Mouse (Mus musculus): ENCODE measurements at regions not wholly inside any gene's neighbourhood (a gene's known extent, or its start where the extent isn't known, plus 50 kb on each side); places are given as distances from the start of the nearest gene placed in this dataset.
"Not testable (repeated sequence)": the region's sequence is repeated elsewhere in the genome, so short reads cannot be mapped to it uniquely, and the experiment has no call there.

DNA sequence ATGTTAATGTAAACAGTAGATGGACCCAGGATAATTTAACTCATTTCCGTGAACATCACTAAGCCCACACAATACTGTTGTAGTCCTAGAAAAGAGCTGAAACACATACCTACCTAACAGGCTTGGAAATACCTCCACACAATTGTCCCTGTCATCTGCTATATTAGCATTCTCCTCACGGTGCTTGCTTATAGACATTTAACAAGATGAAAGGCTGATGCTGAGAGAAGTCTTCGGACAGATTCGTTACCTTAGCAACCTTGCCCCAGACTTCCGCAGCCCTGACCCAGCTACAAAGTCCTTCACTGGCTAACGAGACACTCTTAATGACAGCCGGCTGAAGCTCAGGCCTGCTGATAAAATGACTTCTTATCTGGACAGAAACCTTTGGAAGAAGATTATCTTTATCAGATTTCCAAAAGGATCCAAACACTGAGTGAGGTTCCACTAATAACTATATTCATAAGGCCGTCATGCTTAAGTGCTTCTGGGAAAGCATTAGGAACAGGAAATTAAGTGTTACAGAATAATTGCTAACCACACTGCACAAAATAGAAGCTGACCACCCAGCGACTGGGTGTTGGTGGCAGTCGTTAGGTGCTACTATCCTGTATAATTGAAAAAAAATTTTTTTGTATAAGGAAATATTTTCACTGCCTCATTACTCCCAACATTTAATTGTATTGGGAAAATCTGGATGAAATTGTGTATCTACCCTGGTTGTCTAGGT, 267.0 kb upstream of the Tmpo start:
- no peak for DNase-seq (ENCODE audit: low read depth)

DNA sequence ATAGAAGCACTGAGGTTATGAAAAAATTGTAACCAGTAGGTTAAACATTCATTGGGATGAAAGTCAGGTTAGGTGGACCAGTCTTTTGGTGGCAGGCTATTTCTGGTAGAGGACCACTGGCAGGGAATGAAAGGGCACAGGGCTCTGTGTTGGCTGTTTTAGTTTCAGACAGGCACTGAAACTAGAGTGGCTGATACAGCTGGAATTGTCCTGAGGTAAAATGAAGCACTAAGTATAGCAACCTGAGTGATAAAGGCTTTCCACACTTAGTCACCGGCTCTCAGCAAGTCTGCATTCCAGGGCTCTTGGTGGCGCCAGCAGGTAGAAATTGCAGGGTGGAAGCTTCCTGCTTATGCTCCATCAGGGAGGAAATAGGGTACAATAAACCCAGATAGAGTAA, 262.2 kb upstream of the Tmpo start:
- DNase-seq (ENCODE audit: low read depth) = no peak

DNA sequence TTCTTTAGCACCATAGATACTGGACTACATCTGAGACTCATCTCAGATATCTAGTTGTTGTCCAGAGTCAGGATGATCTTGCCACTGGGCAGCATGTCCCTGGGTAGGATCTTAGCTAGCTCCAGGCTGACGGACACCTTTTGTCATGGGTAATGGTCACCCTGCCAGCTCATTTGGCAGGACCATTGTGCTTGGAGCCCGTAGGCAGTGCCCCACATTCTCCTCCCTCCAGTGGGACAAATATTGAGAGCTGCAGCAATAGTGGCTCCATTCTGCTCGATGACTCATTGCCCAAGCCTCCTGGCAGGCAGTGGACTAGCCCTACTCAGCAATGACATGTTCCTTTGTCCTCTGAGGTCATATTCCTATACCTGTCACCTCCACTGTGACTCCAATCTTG, 258.9 kb upstream of the Tmpo start:
- DNase-seq (ENCODE audit: low read depth) = no peak

DNA sequence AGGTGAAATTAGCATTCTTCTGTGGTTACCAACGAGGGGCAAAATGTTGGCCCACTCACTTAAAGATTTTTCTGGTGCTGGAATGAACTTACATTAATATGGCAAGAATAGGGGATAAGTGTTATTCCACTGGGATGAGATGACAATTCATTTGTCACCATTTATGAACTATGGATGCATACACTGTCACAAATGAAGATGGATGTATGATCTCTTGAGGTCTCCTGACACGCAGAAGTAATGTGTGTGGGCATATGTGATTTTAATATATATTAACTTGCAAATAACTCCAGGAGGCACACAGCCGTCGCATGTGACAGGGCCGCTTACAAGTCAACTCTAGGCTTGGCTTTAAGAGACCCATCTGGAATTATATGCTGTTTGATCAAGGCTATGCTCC, 256.8 kb upstream of the Tmpo start:
- no peak for DNase-seq (ENCODE audit: low read depth)

DNA sequence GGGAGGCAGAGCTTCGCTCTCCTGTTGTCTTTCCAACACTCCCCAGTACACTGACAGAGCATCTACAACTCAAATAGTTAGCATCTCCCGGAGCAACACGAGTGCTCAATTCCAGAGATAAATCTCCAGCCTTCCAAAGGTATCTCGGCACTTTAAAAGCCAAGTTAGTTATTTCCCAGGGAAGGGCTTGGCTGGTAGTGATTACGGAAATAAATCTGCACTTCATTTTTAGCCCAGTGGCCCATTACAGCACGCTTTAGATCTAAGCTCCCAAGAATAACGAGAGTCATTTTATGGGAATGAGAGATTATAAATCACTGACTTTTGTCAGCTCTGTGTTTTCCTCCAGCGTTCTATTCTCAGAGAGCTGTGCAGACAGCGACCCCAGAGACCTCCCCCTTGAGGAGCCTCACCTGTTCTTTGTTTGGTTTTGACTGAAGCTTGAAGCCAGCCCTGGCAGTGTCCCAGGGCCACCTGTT, 255.0 kb upstream of the Tmpo start:
- no peak for DNase-seq (ENCODE audit: low read depth)

DNA sequence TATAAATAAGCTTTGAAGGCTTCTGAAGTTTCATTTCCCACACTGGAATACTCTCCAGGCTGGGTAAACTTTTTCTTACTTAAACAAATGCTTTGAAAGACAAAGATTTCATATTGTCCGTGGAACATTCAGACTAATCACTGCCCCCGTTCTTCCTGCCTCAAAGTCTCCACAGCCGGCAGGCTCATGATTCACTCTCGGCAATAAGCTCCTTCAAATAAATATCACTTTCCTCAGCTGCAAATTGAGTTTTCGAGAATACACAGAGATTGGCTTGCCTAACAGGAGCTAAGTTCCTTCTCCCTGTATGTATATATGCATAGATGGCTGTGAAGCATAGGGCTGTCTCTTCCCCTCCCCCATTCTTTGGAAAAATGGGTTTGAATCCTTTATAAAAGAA, 249.2 kb upstream of the Tmpo start:
- DNase-seq (ENCODE audit: low read depth) = no peak

DNA sequence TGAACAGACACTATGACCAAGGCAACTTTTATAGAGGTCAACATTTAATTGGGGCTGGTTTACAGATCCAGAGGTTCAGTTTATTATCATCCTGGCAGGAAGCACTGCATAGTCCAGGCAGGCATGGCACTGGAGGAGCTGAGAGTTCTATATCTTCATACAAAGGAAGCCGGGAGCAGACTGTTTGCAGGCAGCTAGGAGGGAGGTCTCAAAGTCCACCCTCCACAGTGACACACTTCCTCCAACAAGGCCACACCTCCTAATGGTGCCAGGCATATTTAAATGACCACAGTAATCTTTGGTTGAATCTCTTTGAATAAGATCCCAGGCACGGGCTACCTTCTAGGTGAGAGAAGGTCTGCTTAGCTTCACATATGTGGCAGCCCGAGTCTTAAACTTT, 245.5 kb upstream of the Tmpo start:
- DNase-seq (ENCODE audit: low read depth) = no peak

DNA sequence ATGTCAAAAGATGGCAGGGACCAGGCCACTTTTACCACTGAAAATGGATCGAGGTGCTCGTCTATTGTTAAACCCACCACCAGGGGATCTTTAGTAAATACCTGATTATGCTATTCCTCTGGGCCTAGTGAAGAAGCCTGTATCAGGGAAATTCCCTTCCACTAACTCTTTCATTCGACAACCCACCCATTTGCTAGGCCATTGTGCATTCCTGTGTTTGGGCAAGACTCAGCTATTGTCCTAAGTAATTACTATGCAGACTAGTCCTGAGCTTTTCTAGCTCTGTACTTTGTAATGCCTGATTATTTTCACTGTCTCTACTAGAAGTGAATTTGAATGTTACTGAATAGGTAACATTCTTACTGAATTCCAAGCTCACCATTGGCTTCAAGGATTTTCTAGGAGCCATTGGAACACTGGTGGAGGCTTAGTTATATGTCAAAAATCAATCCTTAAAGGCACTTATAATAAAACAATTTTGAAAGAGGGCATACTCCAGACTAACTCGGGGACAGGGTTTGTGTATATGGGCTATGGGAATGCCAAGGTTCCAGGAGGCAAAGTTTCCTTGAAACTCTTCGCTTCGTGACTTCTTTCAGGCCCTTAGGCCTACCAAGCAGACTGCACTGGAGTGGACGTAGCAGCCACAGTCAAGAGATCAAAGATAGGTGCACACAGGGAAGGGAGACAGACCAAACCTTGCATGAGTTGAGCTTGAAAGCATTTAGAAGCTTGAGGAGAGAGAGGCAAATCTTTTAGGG, 244.7 kb upstream of the Tmpo start:
- not testable (repeated sequence) for DNase-seq (ENCODE audit: low read depth)

DNA sequence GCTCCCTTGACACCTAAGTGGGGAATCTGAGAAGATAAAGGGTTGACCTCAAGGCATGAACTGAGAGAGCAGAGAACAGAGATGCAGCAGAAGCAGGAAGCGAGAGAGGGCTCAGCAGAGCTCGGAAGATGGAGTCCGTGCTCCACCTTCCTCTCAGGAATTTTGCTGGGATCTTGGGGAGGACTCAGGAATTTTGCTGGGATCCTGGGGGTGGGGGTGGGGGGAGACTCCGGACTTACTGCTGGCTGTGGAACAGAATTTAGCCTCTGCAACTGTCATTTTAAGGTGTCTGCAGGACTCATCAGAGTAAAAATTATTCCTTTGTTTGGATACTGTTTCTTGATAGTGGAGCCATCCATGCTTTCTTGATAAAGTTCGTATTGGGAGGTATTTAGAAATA, 243.7 kb upstream of the Tmpo start:
- DNase-seq (ENCODE audit: low read depth) = no peak

DNA sequence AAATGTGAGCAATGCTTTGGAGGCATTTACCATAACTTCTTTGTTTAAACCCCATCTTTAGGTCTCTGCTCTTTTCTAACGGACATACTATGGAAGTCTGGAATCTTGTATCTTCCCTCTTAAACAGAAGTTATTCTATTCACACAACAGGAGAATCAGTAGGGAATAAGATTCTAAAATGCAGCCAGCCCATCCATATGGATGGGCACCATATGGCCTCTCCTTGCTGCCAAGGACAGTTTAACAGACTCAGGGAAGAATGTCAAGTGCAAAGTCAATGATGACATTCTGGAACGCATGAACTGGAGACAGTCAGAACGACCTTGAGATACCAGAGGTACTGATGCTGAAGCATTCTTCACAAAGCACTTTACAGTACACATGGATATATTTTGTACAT, 206.1 kb upstream of the Tmpo start:
- no peak for DNase-seq (ENCODE audit: low read depth)

DNA sequence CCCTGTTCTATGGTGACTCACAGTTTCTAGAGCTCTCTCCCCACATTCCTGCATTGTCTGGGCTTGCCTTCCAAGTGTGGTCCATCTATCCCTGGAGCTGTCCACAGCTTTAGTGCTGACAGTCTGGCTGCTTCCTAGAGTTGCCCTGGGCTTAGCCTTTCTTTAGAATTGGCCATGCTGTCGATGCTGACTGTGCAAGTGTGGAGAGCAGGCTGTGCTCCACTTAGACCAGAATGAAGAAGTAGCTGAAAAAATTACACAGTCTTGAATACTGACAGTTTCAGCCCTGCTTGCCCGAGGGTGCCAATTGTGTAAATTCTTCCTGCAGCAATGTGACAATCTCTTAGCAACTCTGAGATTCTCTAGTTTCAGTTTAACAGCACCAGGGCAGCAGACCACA, 203.3 kb upstream of the Tmpo start:
- DNase-seq (ENCODE audit: low read depth) = no peak

DNA sequence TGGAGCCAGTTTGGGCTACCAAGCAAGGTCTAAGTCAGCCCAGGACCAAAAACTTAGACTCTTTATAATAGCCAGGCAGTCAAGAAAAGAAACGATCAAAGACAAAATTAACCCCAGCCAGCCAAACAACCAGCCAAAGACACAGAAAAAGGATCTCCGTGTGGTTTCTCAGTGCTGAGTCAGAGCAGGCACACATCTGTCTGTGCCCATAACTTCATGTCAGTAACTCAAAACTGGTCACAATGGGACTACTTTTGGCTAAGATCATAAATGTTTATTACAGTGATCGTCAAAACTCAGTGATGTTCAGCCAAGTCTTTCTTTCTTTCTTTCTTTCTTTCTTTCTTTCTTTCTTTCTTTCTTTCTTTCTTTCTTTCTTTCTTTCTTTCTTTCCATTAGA, 195.6 kb upstream of the Tmpo start:
- DNase-seq (ENCODE audit: low read depth) = no peak

DNA sequence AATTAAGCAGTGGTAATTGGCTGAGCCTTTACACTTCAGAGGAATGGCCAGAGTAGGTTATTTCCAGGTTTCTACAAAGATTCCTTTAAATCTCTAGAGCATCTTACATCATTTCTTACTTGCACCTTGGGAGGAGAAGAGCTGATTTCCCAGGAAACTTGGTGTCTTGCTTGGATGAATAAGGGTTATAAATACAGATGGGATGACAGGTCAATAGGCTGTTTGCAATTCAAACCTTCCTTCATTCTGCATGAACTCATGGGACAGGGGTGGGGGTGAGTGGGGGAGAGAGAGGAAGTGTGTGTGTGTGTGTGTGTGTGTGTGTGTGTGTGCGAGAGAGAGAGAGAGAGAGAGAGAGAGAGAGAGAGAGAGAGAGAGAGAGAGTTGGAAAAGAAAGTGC, 186.4 kb upstream of the Tmpo start:
- no peak for DNase-seq (ENCODE audit: low read depth)

DNA sequence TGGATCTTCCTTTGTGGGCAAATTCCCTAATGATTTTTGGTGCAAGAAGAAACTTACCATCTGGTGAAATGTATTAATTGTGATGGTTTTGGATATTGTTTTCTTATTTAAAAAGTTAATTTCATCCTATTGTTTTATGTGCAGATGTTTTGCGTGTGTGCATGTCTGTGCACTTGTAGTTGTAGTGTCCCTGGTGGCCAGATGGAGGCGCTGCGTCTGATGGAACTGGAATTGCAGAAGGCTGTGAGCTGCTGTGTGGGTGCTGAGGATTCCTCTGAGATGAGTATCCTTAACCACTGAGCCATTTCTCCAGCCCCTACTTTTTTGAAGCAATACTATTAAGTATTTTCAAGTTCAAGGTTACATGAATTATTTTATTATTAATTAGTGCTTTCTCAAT, 181.5 kb upstream of the Tmpo start:
- no peak for DNase-seq (ENCODE audit: low read depth)

DNA sequence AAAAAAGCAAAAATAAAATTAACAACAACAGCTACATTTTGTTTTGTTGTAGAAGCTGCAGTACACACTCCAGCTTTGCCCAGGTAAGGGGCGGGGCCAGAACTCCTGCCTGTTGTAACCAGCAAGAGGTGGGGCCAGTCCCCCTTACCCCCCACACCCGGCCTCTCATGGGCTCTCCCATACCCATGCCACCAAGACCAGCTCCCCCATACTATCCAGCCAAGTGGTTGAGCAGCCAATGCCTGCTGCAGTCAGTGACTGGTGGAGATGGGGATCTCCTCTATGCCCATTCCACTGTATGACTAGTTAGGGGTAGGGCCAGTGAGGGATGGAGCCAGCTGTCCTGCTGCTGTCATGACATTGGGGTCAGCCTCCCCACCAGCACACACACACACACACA, 180.5 kb upstream of the Tmpo start:
- no peak for DNase-seq (ENCODE audit: low read depth)

DNA sequence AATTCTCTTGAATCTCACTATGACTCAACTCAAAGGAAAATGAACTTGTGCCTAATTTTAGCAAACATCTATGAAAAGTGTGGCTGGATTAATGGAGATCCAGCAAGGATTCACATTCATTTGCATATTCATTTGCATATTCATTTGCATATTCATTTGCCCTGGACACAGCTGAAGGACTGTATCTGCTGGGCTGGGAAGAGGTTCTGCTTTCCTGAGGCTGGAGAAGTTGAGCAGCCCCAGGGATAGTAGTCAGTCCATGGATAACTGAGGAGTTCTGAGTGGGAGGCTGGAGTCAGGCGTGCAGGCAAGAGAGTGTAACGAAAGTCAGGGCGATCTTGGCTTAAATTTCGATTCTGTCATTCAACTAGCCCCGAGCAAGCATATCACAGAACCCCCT, 164.3 kb upstream of the Tmpo start:
- no peak for DNase-seq (ENCODE audit: low read depth)

DNA sequence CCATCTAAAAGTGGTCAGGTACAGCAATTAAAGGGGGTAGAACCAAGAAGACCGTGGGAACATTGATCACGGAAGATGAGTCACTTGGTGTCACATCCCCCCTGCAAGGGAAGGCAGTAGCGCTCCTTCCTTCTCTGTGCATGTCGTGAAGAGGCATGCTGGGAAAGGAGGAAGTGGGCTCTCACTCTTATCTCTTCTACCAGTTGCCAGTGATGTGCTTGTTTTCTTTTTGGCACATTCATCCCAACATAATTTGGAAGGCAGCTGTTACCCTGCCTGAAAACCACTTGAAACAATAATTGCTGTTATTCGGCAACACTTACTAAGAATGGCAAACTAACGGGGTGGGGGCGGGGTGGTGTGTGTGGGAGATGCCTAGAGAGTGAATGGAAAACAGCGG, 161.0 kb upstream of the Tmpo start:
- no peak for DNase-seq (ENCODE audit: low read depth)

DNA sequence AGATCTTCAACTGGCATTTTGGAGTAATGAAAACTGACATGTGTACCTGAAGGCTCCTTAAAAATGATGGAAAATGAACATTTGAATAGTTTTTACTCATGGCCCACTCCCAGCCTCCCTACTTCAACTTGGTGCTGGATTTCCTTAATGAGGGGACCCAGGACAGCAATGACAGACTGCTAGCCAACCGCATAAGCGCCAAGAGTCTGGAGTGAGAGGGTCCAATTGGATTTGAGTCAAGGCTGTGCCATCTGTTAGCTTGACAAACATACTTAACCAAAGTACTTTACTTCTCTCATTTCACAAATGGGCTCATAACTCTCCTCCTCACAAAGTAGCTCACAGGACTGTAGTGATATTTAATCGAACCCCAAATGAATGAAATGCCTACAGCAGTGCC, 158.2 kb upstream of the Tmpo start:
- no peak for DNase-seq (ENCODE audit: low read depth)

DNA sequence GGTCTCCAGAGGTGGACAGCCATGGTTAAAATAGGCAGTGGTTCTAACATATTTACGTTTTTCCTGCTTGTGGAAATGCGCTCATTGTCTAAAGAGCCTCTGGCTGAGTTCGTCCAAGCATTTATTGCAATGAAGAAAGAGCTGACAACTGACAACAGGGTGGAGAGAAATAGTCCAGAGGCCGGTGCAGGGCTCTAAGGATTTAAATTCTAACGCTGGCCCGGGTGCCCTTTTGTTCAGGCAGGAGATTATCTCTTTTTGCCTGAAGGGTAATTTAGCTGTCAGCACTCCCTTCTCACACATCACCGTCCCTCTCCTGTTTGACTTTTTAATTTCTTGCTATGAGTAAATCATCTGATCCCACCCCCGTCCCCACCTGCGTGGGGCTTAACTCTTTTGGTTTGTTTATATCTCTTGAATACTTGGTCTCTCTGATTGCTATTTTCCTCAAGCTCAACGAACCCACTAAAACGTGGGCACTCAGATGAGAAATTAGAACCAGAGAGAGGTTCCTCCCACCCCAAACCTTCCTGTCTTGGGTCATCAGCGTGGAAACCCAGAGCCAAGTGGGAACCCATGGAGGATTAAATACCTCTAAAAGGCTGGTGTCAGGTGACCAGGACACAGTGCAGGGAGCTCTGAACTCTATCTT, 145.7 kb upstream of the Tmpo start:
- no peak for DNase-seq (ENCODE audit: low read depth)

DNA sequence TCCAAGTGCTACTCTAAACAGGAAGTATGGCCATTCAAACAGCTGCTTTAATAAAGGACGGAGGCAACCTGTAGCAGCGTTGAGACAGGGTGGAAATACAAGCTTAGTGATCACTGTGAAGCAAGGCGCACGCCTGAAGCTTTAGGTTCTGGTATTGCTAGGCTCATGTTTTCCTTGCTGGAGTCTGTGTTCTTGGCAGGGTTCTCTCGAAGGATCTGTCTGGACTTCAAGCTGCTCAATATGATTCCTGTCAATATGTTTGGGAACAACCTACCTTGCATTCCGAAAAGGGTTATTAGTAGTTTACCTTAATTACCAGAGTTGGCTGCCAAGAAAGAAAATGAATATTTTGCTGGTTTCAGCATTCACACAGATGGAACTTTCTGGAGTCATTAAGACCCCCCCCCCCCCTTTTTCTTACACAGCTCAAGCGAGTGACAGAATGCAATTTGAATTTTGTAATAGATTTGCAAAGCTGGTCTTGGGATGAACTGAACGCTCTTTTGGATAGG, 145.1 kb upstream of the Tmpo start:
- no peak for DNase-seq (ENCODE audit: low read depth)

DNA sequence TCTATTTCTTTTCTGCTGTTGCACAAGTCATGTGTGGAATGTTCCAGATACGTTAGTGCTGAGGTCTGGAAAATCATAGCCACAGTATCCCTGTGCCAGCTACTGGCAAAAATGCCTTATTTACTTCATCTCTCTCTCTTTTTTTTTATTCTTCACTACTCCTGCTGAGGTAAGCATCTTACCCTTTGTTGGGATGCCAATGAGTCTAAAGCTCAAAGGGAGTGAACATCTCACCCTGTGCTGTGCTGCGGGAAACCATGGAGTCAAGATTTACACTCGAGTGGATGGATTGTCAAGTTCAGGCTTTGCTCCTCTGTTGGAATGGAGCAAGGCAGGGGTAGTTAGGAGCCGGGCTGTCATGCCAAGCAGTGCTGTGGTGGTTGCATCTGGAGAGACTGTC, 140.1 kb upstream of the Tmpo start:
- no peak for DNase-seq (ENCODE audit: low read depth)

DNA sequence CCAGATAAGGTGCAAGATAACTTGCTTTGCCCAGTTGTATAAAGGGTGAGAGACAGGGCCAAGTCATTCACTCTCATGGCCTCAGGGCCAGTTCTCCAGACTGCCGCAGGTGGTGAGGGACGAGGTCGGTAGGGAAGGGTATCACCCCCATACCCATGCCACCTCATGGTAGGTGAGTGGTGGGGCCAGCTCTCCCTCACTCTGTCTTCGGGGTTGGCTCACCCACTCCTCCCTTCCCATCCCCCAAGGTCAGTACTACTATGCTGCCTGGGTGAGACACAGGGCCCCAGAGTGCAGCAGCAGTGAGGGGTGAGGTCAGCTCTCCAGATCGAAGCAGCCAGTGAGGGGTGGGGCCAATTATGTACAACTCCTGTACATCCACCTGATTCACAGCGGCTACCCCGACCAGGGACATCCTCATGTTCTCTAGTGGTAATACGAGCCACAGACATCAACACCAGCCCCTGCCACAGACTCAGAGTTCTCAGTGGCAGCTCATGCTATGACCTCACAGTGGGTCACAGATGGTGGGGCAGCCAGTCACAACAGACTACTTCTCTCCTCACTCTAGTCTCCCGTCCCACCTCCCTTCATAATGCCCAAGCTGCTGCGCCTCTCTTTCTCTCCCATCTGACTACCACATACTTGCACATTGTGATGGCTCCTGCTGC, 138.5 kb upstream of the Tmpo start:
- no peak for DNase-seq (ENCODE audit: low read depth)

DNA sequence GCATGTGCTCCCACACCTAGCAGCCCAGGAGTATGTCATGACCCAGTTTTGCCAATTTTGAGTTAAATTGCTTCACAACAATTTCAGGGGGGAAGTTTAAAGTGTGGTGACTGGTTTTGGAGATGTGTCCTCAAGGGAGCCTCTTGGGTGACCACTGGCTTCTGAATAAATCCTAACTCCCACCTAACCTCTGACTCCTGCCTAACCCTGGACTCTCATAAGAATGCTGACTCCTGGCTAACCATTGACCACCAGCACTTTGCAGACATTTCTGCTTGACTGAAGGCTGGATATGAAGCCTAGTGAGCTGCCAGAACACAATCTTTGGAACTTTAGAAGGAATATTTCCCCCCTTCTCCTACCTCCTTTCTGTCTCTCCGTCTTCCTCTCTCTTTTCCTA, 133.3 kb upstream of the Tmpo start:
- no peak for DNase-seq (ENCODE audit: low read depth)
